Mouse (Mus musculus) myocyte (in vitro differentiated cells): ENCODE measurements around the gene Atp11c. TPM values are rescaled to one million over a fixed set of nuclear protein-coding genes. Genes with fewer than 3 reads are reported as not detected.
A peak's percentile ranks its signal among the peaks of the same experiment; 100 is the strongest.

Experiments
- H3K27me3 ChIP-seq: one replicate; pipeline ENCODE4 v1.6.1; 2011; ENCODE audit not compliant: control insufficient read depth, insufficient read depth, insufficient read length
- H3K36me3 ChIP-seq: one replicate; pipeline ENCODE4 v1.6.1; 2011; ENCODE audit not compliant: control insufficient read depth, insufficient read depth
- H3K4me2 ChIP-seq: one replicate; pipeline ENCODE4 v1.6.1; 2011; ENCODE audit warnings: low read depth, control low read depth
- H3K4me3 ChIP-seq: one replicate; pipeline ENCODE4 v1.5.1; 2011; ENCODE audit warnings: mild to moderate bottlenecking, control low read depth, moderate library complexity
- H3K79me2 ChIP-seq: one replicate; pipeline ENCODE4 v1.6.1; 2011; ENCODE audit not compliant: control insufficient read depth, insufficient read depth
- H3ac ChIP-seq: one replicate; pipeline ENCODE4 v1.6.1; 2011; ENCODE audit not compliant: control insufficient read depth, insufficient read length
- CEBPB ChIP-seq: IDR thresholded peaks from 2 replicates; pipeline ENCODE4 v1.6.1; 2011; ENCODE audit warnings: mild to moderate bottlenecking, moderate library complexity; ENCODE audit not compliant: poor library complexity, insufficient read depth, severe bottlenecking
- E2F4 ChIP-seq: IDR thresholded peaks from one replicate; pipeline ENCODE4 v1.6.1; 2011; ENCODE audit warnings: mild to moderate bottlenecking, control low read depth, moderate library complexity; ENCODE audit not compliant: insufficient read depth
- MAX ChIP-seq: IDR thresholded peaks from one replicate; pipeline ENCODE4 v1.6.1; 2011; ENCODE audit warnings: low read depth, mild to moderate bottlenecking, control low read depth
- MYOD1 ChIP-seq, 3 experiments: IDR thresholded peaks; one replicate each; pipeline ENCODE4 v1.6.1; 2011; ENCODE audit warnings: control low read depth in 2 of 3, low read depth in 2 of 3, mild to moderate bottlenecking in 2 of 3, moderate library complexity in 1 of 3; ENCODE audit not compliant: insufficient read length in 2 of 3, control insufficient read depth in 1 of 3
- MYOG ChIP-seq, 3 experiments: IDR thresholded peaks; one replicate each; pipeline ENCODE4 v1.6.1; 2011; ENCODE audit warnings: control low read depth in 2 of 3, low read depth in 2 of 3, mild to moderate bottlenecking in 2 of 3; ENCODE audit not compliant: insufficient read length in 2 of 3, control insufficient read depth in 1 of 3, insufficient read depth in 1 of 3
- POLR2A ChIP-seq: IDR thresholded peaks from one replicate; pipeline ENCODE4 v1.6.1; 2011; ENCODE audit warnings: low read depth, mild to moderate bottlenecking, control low read depth, moderate library complexity; ENCODE audit not compliant: insufficient read length
- POLR2AphosphoS2 ChIP-seq: IDR thresholded peaks from one replicate; pipeline ENCODE4 v1.6.1; 2011; ENCODE audit warnings: low read depth, control low read depth; ENCODE audit not compliant: insufficient read length
- REST ChIP-seq: IDR thresholded peaks from one replicate; pipeline ENCODE4 v1.6.1; 2011; ENCODE audit warnings: mild to moderate bottlenecking, control low read depth, moderate library complexity; ENCODE audit not compliant: insufficient read depth, insufficient read length
- SRF ChIP-seq: IDR thresholded peaks from one replicate; pipeline ENCODE4 v1.6.1; 2011; ENCODE audit warnings: low read depth; ENCODE audit not compliant: control insufficient read depth, insufficient read length
- TCF12 ChIP-seq: IDR thresholded peaks from one replicate; pipeline ENCODE4 v1.6.1; 2011; ENCODE audit warnings: mild to moderate bottlenecking, control low read depth; ENCODE audit not compliant: poor library complexity, insufficient read depth, severe bottlenecking
- TCF3 ChIP-seq: IDR thresholded peaks from one replicate; pipeline ENCODE4 v1.6.1; 2011; ENCODE audit warnings: low read depth, control low read depth; ENCODE audit not compliant: insufficient read length
- USF1 ChIP-seq: IDR thresholded peaks from one replicate; pipeline ENCODE4 v1.6.1; 2011; ENCODE audit warnings: low read depth, mild to moderate bottlenecking, control low read depth, moderate library complexity
- polyA plus RNA-seq: library from polyadenylated mRNA; unstranded; fragments of >200 nt; fragmentation: generic; extraction: Trizol; gene quantifications from one replicate; pipeline ENCODE4 v1.2.1, GENCODE M21; 2012; ENCODE audit warnings: missing spikeins

The Atp11c gene
- polyA plus RNA-seq, 1 experiment = 1.1 TPM

DNA sequence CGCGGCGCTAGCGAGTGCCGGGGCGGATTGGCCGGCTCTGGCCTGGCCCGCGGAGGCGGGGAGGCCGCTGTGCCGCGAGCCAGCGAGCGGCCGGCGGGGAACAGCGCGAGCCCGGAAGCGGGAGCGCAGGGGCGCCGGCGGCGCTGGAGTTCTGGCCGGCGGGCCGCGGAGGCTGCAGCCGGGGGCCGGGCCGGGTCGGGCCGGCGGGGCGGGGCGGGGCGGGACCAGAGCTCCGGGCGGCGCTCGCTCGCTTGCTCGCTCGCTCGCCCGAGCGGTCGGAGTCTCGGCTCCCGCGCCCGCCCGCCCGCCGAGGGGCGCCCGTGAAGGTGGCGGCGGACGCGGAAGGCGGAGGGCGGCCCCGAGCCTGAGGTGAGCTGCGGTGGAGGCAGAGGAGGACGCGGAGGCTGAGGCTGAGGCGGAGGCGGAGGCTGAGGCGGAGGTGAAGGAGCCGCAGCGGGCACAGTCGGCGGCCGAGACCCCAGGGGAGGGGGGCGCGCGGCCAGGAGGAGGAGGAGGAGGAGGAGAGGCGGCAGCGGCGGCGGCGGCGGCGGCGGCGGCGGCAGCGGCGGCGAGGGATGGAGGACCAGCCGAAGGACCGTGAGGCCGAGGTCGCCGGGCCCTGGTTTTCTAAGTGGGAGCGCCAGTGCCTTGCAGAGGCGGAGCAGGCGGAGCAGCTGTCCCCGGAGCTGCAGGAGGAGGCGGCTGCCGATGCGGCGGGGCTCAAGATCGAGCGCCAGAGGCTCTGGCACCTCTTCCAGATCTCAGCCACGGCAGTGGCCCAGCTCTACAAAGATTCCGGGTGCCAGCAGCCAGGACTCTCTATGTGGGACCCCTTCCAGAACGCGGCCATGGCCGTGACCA is 44.8 kb downstream of the Atp11c start:
- no peak overlapping the region for H3K4me2 ChIP-seq
- TF ChIP-seq SRF (no peak), TCF3 (no peak), POLR2A (no peak), MYOD1 (IDR thresholded peaks at IDR 0.05; ENCODE audit: control insufficient read depth in 1 of 3, insufficient read length in 2 of 3, low read depth in 2 of 3) (no peak), MYOG (IDR thresholded peaks at IDR 0.05; ENCODE audit: control insufficient read depth in 1 of 3, insufficient read depth in 1 of 3, insufficient read length in 2 of 3, low read depth in 2 of 3) (no peak), CEBPB (no peak), USF1 (no peak), TCF12 (no peak), MAX (no peak), POLR2AphosphoS2 (no peak), E2F4 (no peak), REST (no peak)
- H3K4me3 ChIP-seq = no peak overlapping the region
- H3ac ChIP-seq = no peak overlapping the region
- no peaks in the 10 kb centered on the region for H3K36me3 ChIP-seq
- H3K27me3 ChIP-seq = no peaks in the 10 kb centered on the region
- no peaks in the 10 kb centered on the region for H3K79me2 ChIP-seq

- peak overlapping the region; percentile 38 for H3K4me2 ChIP-seq
- no peaks in the 10 kb centered on the region for H3K36me3 ChIP-seq
- H3K79me2 ChIP-seq = no peaks in the 10 kb centered on the region
- no peak overlapping the region for H3ac ChIP-seq
- H3K4me3 ChIP-seq = no peak overlapping the region
- no peaks in the 10 kb centered on the region for H3K27me3 ChIP-seq
- no peak for TF ChIP-seq TCF12
These were observed 45.4 kb downstream of the Atp11c start for GRCm38 (mm10) chrX:60547098-60547443.

GRCm38 (mm10) chrX:60545906-60546305 is 46.6 kb downstream of the Atp11c start:
- no peak overlapping the region for H3K4me3 ChIP-seq
- no peak overlapping the region for H3ac ChIP-seq
- H3K4me2 ChIP-seq = no peak overlapping the region
- no peaks in the 10 kb centered on the region for H3K79me2 ChIP-seq
- H3K36me3 ChIP-seq = no peaks in the 10 kb centered on the region
- no peaks in the 10 kb centered on the region for H3K27me3 ChIP-seq
- no peak for TF ChIP-seq MYOD1 (IDR thresholded peaks at IDR 0.05; ENCODE audit: control insufficient read depth in 1 of 3, insufficient read length in 2 of 3, low read depth in 2 of 3)
- TF ChIP-seq MAX = no peak
- TF ChIP-seq TCF12 = no peak
- TF ChIP-seq REST = no peak
- TF ChIP-seq TCF3 = no peak
- no peak for TF ChIP-seq E2F4
- no peak for TF ChIP-seq POLR2AphosphoS2
- no peak for TF ChIP-seq SRF
- TF ChIP-seq POLR2A = no peak
- TF ChIP-seq CEBPB = no peak

DNA sequence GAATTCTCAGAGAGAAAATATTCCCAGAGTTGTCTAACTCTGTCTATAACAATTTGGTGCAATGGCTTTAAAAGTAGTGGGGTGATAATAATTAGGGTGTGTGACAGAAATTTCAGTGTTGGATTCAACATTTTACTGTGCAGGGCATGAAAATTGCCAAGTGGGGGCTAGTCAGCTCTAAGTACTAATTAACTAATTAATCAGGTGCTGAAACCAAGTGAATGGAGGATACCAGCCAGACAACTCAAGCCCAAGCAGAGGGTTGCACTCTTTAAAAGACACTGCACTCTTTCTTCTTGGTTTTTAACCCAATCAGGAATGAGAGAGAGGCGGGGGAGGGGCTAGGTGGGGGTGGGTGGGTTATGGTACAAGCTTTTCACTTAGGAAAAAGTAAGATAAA is 47.1 kb downstream of the Atp11c start:
- TF ChIP-seq E2F4 = no peak
- TF ChIP-seq TCF12 = no peak
- no peak for TF ChIP-seq TCF3
- no peak for TF ChIP-seq REST
- TF ChIP-seq MYOD1 (IDR thresholded peaks at IDR 0.05; ENCODE audit: control insufficient read depth in 1 of 3, insufficient read length in 2 of 3, low read depth in 2 of 3) = no peak
- TF ChIP-seq CEBPB = no peak
- TF ChIP-seq SRF = no peak
- TF ChIP-seq USF1 = no peak
- TF ChIP-seq POLR2A = no peak
- no peak for TF ChIP-seq MAX
- no peaks in the 10 kb centered on the region for H3K36me3 ChIP-seq
- H3K4me3 ChIP-seq = no peak overlapping the region
- no peaks in the 10 kb centered on the region for H3K27me3 ChIP-seq
- H3K79me2 ChIP-seq = no peaks in the 10 kb centered on the region
- no peak overlapping the region for H3K4me2 ChIP-seq
- H3ac ChIP-seq = no peak overlapping the region

DNA sequence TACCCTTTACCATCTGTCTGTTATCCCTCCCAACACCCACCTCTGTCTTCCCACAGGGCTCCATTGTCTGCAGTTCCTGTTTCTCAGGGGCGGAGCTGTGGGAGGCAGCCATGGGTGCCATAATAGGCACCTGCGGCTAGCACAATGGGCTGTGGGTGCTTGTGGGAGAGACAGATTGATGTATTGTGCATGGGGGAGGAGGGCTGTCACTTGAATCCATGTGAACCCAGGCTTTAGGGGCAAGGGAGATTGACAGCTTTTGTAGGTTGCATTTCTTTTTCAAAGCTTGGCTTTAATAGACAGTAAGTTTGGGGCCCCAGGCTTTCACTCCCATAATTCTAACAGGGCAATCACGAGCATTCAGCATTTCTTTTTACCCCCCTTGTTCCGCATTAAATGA is 48.4 kb downstream of the Atp11c start:
- Histone ChIP-seq H3K4me3 (no peak overlapping the region), H3K27me3 (no peaks in the 10 kb centered on the region), H3K79me2 (no peaks in the 10 kb centered on the region), H3K4me2 (no peak overlapping the region), H3ac (no peak overlapping the region), H3K36me3 (no peaks in the 10 kb centered on the region)
- no peak for TF ChIP-seq MYOG (IDR thresholded peaks at IDR 0.05; ENCODE audit: control insufficient read depth in 1 of 3, insufficient read depth in 1 of 3, insufficient read length in 2 of 3, low read depth in 2 of 3)
- TF ChIP-seq REST = no peak
- TF ChIP-seq MAX = no peak
- no peak for TF ChIP-seq E2F4
- TF ChIP-seq POLR2A = no peak
- TF ChIP-seq SRF = no peak
